Mouse (Mus musculus) liver, embryonic 14.5 days (tissue): ENCODE results near the gene Chuk. TPM values are rescaled to one million over a fixed set of nuclear protein-coding genes. Genes with fewer than 3 reads are reported as not detected.

Experiments
- ATAC-seq: fragments of 200-750 bp; cut with Nextera tagmentation; 2 replicates; pipeline ENCODE4 v1.8.0; 2017; ENCODE audit warnings: moderate number of reproducible peaks, mild to moderate bottlenecking, moderate library complexity; ENCODE audit not compliant: insufficient read depth
- DNase-seq, 3 experiments: peaks; one replicate each; pipeline ENCODE4 v3.0.0-alpha.2; 2012 to 2013; ENCODE audit warnings: low read depth in 3 of 3, low spot score in 3 of 3
- H3K27ac ChIP-seq: fragments of 300-500 bp; sonication (generic); 2 replicates; pipeline ENCODE4 v1.5.1; 2014; ENCODE audit warnings: moderate library complexity, mild to moderate bottlenecking, control low read depth, inconsistent platforms
- H3K27me3 ChIP-seq: fragments of 300-500 bp; sonication (generic); 2 replicates; pipeline ENCODE4 v1.6.1; 2014; ENCODE audit warnings: mild to moderate bottlenecking, low read length, moderate library complexity; ENCODE audit not compliant: control insufficient read depth, insufficient read depth
- H3K36me3 ChIP-seq: fragments of 300-500 bp; sonication (generic); replicated peaks from 2 replicates; pipeline ENCODE4 v1.6.1; 2014; ENCODE audit warnings: low read depth; ENCODE audit not compliant: control insufficient read depth, insufficient read depth
- H3K4me1 ChIP-seq, 2 experiments: fragments of 200-500 bp in 1 of 2; fragments of 300-500 bp in 1 of 2; sonication (generic) in 1 of 2; replicated peaks; 2 replicates each; pipeline ENCODE4 v1.6.1; 2012 to 2014; ENCODE audit warnings: antibody characterized with exemption in 1 of 2, inconsistent platforms in 1 of 2, low read length in 1 of 2; ENCODE audit not compliant: control insufficient read depth in 2 of 2, insufficient read depth in 2 of 2
- H3K4me2 ChIP-seq: fragments of 300-500 bp; sonication (generic); 2 replicates; pipeline ENCODE4 v1.6.1; 2014; ENCODE audit warnings: low read depth, mild to moderate bottlenecking, control low read depth, moderate library complexity
- H3K4me3 ChIP-seq, 2 experiments: fragments of 200-500 bp in 1 of 2; fragments of 300-500 bp in 1 of 2; sonication (generic) in 1 of 2; 2 replicates each; pipeline ENCODE4 v1.5.1; 2012 to 2014; ENCODE audit warnings: low read depth in 2 of 2, low read length in 2 of 2, mild to moderate bottlenecking in 2 of 2, control low read depth in 1 of 2, inconsistent platforms in 1 of 2, moderate library complexity in 1 of 2; ENCODE audit not compliant: insufficient read depth in 1 of 2
- H3K9ac ChIP-seq: fragments of 300-500 bp; sonication (generic); replicated peaks from 2 replicates; pipeline ENCODE4 v1.6.1; 2014; ENCODE audit warnings: mild to moderate bottlenecking, control low read depth, moderate library complexity
- H3K9me3 ChIP-seq: fragments of 300-500 bp; sonication (generic); 2 replicates; pipeline ENCODE4 v1.6.1; 2016; ENCODE audit warnings: low read length, mixed read lengths; ENCODE audit not compliant: control insufficient read depth
- CTCF ChIP-seq: IDR thresholded peaks from 2 replicates; pipeline ENCODE4 v1.5.1; 2016; ENCODE audit warnings: antibody characterized with exemption, low read depth, control low read depth
- EP300 ChIP-seq: IDR thresholded peaks from 2 replicates; pipeline ENCODE4 v1.6.1; 2016; ENCODE audit warnings: antibody characterized with exemption, low read depth
- WGBS: fragments of 180-500 bp; shearing (Covaris S2); extraction: QIAGEN DNeasy Blood & Tissue Kit; methylation state at CpG from one replicate; pipeline ENCODE4 v1.1.7; 2014; ENCODE audit not compliant: insufficient replicate concordance; 5-methylcytosine and 5-hydroxymethylcytosine counted together
- polyA plus RNA-seq, 2 experiments: library from polyadenylated mRNA; depleted of rRNA in 1 of 2; stranded (reverse) in 1 of 2; unstranded in 1 of 2; fragments of >200 nt; fragmentation: Nextera tagmentation in 1 of 2; extraction: Ambion mirVana in 1 of 2; gene quantifications; 2 replicates each; pipeline versions ENCODE4 v1.2.1 to v1.2.3; 2012 to 2014

Chuk gene
- polyA plus RNA-seq, 2 experiments = 20.7 to 21.0 TPM

GRCm38 (mm10) chr19:44045847-44046246 is 61.4 kb downstream of the Chuk start:
- no peak for ATAC-seq
- WGBS = 49% methylated on average over 3 of the region's 3 CpGs
- TF ChIP-seq EP300 (no peak), CTCF (no peak)
- H3K27me3 ChIP-seq = no peaks in the 10 kb centered on the region
- H3K4me1 ChIP-seq = no peaks in the 10 kb centered on the region; a peak in 1 of 4 replicates
- peaks cover 2% of the 10 kb centered on the region; the same call in 1 of the 2 replicates for H3K36me3 ChIP-seq
- H3K4me3 ChIP-seq = no peak overlapping the region
- H3K4me2 ChIP-seq = no peak overlapping the region
- no peak overlapping the region for H3K27ac ChIP-seq
- DNase-seq = no peak
- H3K9ac ChIP-seq = no peak overlapping the region
- H3K9me3 ChIP-seq = no peaks in the 10 kb centered on the region

DNA sequence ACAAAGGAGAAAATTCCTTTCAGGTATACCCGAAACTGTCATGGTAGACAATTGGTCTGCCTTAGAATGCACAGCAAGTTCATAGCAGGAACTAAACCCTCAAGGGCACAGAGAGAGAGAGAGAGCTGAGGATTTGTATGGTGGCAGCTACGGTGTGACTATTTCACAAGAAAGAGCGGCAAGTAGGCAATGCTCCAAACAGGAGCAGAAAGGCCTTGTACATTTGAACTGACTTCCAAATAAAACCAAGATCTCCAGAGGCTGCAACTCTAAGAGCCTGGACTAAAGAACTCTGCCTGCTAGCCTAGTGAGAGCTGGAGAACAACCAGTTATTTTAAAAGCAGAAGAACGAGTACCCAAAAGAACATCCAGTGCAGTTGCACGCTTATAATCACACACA is 65.2 kb downstream of the Chuk start:
- Histone ChIP-seq H3K4me1 (no peaks in the 10 kb centered on the region; a peak in 1 of 4 replicates), H3K4me2 (no peak overlapping the region), H3K4me3 (no peak overlapping the region), H3K27ac (no peak overlapping the region), H3K9me3 (no peaks in the 10 kb centered on the region), H3K9ac (no peak overlapping the region), H3K36me3 (peaks cover 2% of the 10 kb centered on the region), H3K27me3 (no peaks in the 10 kb centered on the region)
- TF ChIP-seq CTCF = no peak
- TF ChIP-seq EP300 = no peak
- ATAC-seq (no peak), DNase-seq (no peak)
- WGBS = 76% methylated on average over 5 of the region's 5 CpGs

- 72% methylated on average over 5 of the region's 5 CpGs for WGBS
- H3K36me3 ChIP-seq = no peaks in the 10 kb centered on the region; the same call in 1 of the 2 replicates
Measured at GRCm38 (mm10) chr19:44033396-44033795, 73.9 kb downstream of the Chuk start.

DNA sequence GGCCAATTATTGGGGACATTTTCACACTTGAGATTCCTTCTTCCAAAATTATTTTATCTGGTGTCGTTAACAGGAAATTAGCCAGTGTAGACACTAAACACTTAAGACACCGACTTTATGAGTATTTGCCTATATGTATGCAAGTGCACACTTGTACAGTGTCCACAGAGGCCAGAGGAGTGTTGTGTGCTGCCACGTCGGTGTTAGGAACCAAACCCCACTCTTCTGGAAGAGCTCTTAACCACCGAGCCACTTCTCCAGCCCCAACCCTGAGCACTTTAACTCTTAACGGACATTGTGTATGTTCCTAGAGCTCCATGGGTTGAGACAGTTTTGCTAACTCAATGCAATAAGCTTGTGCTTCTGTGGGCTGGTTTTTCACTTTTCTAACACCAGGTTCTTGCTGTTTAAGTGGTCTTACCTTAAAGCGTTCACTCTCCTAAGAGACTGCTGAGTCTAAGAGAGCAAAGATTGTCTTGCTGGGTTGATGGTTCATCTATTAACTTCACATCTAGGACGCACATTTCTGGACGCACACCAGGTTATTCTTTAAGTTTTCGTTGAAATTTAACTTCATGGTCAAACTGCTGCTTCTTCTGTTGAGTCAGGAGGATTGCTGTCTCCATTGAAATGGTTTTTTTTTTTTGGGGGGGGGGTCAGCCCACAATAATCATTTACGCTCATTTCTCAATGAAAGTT is 75.1 kb downstream of the Chuk start:
- no peak overlapping the region for H3K4me3 ChIP-seq
- H3K9ac ChIP-seq = no peak overlapping the region
- H3K27me3 ChIP-seq = no peaks in the 10 kb centered on the region
- no peak for DNase-seq
- H3K9me3 ChIP-seq = no peaks in the 10 kb centered on the region
- no peak for ATAC-seq
- no peak overlapping the region for H3K27ac ChIP-seq
- no peaks in the 10 kb centered on the region; the same call in 1 of the 2 replicates for H3K36me3 ChIP-seq
- 69% methylated on average over 11 of the region's 11 CpGs for WGBS
- H3K4me1 ChIP-seq = peaks cover 0 to 6% of the 10 kb centered on the region in 2 experiments; a peak in 1 of 4 replicates
- TF ChIP-seq CTCF (no peak), EP300 (no peak)
- no peak overlapping the region for H3K4me2 ChIP-seq

More at GRCm38 (mm10) chr19:44033396-44033795, 73.9 kb downstream of the Chuk start:
- H3K4me1 ChIP-seq = peaks cover 0 to 6% of the 10 kb centered on the region in 2 experiments; a peak in 1 of 4 replicates
- no peak for DNase-seq
- no peak overlapping the region for H3K4me3 ChIP-seq
- TF ChIP-seq CTCF (no peak), EP300 (no peak)
- no peak overlapping the region for H3K9ac ChIP-seq
- H3K27ac ChIP-seq = no peak overlapping the region
- ATAC-seq = no peak
- H3K27me3 ChIP-seq = no peaks in the 10 kb centered on the region
- no peak overlapping the region for H3K4me2 ChIP-seq
- H3K9me3 ChIP-seq = no peaks in the 10 kb centered on the region

- Histone ChIP-seq H3K4me1 (peaks cover 0 to 6% of the 10 kb centered on the region in 2 experiments; a peak in 2 of 4 replicates), H3K4me3 (no peak overlapping the region), H3K9me3 (no peaks in the 10 kb centered on the region), H3K9ac (no peak overlapping the region), H3K27me3 (no peaks in the 10 kb centered on the region), H3K36me3 (no peaks in the 10 kb centered on the region), H3K4me2 (no peak overlapping the region), H3K27ac (no peak overlapping the region)
- ATAC-seq (no peak), DNase-seq (no peak)
- WGBS = 68% methylated on average over 5 of the region's 5 CpGs
- no peak for TF ChIP-seq EP300
- TF ChIP-seq CTCF = no peak
Measured at GRCm38 (mm10) chr19:44030024-44030423, 77.3 kb downstream of the Chuk start.
